Mouse (Mus musculus): Measurements from ENCODE around the gene Zbtb49.

The Zbtb49 gene

DNA sequence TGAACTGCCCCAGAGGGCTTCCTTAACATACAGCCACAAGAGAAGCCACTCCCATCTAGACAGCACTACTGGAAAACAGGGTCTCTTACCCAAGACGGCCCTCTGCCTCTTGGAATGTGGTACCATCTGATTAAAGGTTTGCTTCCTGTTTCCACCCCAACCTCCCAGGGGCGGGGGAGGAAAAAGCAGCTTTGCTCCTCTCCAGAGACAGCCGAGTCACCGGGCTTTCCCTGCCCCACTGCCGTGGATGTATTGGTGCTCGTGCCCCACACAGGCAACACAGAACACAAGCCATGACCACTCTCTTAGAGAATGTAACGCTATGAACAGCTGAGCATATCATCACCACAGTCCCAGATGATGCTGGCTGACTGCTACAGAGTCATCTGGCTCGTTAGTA, 11.3 kb downstream of the Zbtb49 start:
- H3K4me3 ChIP-seq (replicated peaks; ENCODE audit: low read length), result no peak overlapping the region
- peaks cover 26% of the 10 kb centered on the region for H3K4me1 ChIP-seq (replicated peaks; ENCODE audit: low read depth, low read length)
- TF ChIP-seq CTCF (conservative IDR thresholded peaks at IDR 0.05; ENCODE audit: low read length) (no peak), NANOG (IDR thresholded peaks at IDR 0.05; ENCODE audit: borderline replicate concordance, low read length) (no peak), POU5F1 (IDR thresholded peaks at IDR 0.05; ENCODE audit: borderline replicate concordance, low read length) (no peak)
- H3K27me3 ChIP-seq (ENCODE audit: insufficient read depth, low read length), result no peaks in the 10 kb centered on the region
- no peaks in the 10 kb centered on the region for H3K9me3 ChIP-seq (ENCODE audit: low read length)
- H3K36me3 ChIP-seq (ENCODE audit: insufficient read depth, low read length), result peaks cover 76% of the 10 kb centered on the region

DNA sequence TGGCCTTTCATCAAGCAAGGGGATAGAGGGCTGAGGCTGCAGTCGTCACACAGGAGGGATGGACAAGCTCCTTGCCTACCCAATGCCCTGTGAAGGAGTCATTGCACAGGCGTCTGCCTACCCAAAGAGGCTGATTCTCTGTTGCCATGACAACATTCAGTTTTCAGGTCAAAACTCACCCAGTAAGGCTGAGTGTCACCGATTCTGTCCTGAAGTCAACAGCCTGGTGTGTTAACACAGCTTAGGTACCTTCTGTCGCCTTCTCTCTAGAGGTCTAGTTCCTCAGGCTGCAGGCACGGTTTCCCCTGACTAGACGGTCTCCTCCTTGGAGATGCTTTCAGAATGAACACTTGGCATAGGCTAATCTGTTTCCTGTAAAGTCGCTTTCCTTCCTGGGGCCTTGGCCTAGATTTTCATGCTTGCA, 14.9 kb downstream of the Zbtb49 start:
- Histone ChIP-seq H3K4me1 (replicated peaks; ENCODE audit: low read depth, low read length) (peaks cover 24% of the 10 kb centered on the region), H3K4me3 (replicated peaks; ENCODE audit: low read length) (no peak overlapping the region), H3K27me3 (ENCODE audit: insufficient read depth, low read length) (no peaks in the 10 kb centered on the region), H3K36me3 (ENCODE audit: insufficient read depth, low read length) (peaks cover 77% of the 10 kb centered on the region), H3K9me3 (ENCODE audit: low read length) (no peaks in the 10 kb centered on the region)
- TF ChIP-seq CTCF (conservative IDR thresholded peaks at IDR 0.05; ENCODE audit: low read length) (no peak), NANOG (IDR thresholded peaks at IDR 0.05; ENCODE audit: borderline replicate concordance, low read length) (no peak), POU5F1 (IDR thresholded peaks at IDR 0.05; ENCODE audit: borderline replicate concordance, low read length) (no peak)

DNA sequence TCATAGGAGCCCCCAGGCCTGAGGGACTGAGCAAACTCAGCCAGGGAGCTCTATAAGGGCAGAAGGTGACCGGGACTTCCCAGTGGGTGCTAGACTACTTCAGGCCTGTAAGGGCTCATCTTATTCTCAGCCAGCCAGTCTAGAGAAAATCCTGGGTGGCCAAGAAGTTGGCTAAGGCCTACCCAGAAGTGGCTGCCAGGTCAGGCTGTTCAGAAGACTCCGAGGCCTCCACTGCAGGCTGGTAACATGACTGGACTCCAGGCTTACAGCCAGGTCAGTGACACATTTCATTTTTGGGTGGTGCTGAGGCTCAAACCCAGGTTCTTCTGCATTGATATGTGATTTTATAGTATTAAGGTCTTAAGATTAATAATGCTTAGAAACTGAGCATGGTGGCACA, 20.6 kb downstream of the Zbtb49 start:
- Histone ChIP-seq H3K4me3 (replicated peaks; ENCODE audit: low read length) (no peak overlapping the region), H3K9me3 (ENCODE audit: low read length) (no peaks in the 10 kb centered on the region), H3K27me3 (ENCODE audit: insufficient read depth, low read length) (no peaks in the 10 kb centered on the region), H3K36me3 (ENCODE audit: insufficient read depth, low read length) (peaks cover 49% of the 10 kb centered on the region), H3K4me1 (replicated peaks; ENCODE audit: low read depth, low read length) (0 out of 2 replicates have a peak, but pooled peaks cover 7% of the 10 kb centered on the region)
- TF ChIP-seq NANOG (IDR thresholded peaks at IDR 0.05; ENCODE audit: borderline replicate concordance, low read length) (no peak), POU5F1 (IDR thresholded peaks at IDR 0.05; ENCODE audit: borderline replicate concordance, low read length) (no peak)

DNA sequence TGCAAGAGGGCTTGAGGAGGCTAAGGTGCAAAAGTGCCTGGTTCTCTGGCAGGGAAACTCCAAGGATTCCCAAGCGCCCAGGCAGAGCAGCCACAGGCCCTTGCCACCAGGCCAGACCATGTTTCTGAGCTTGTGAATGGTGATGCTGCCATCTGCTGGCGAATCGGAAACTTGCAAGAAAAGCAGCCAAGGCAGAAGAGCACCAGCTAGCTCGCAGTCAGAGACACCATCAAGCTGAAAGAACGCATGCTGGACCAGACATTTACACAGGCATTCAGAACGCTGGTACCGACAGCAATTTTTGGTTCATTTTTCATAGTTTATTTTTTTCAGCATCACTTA, 22.8 kb downstream of the Zbtb49 start:
- Histone ChIP-seq H3K4me3 (replicated peaks; ENCODE audit: low read length) (no peak overlapping the region), H3K27me3 (ENCODE audit: insufficient read depth, low read length) (0 out of 2 replicates have a peak, but pooled peaks cover 2% of the 10 kb centered on the region), H3K9me3 (ENCODE audit: low read length) (no peaks in the 10 kb centered on the region), H3K4me1 (replicated peaks; ENCODE audit: low read depth, low read length) (0 out of 2 replicates have a peak, but pooled peaks cover 3% of the 10 kb centered on the region), H3K36me3 (ENCODE audit: insufficient read depth, low read length) (peaks cover 27% of the 10 kb centered on the region)
- TF ChIP-seq POU5F1 (IDR thresholded peaks at IDR 0.05; ENCODE audit: borderline replicate concordance, low read length) (no peak), CTCF (conservative IDR thresholded peaks at IDR 0.05; ENCODE audit: low read length) (peak; percentile 70)

DNA sequence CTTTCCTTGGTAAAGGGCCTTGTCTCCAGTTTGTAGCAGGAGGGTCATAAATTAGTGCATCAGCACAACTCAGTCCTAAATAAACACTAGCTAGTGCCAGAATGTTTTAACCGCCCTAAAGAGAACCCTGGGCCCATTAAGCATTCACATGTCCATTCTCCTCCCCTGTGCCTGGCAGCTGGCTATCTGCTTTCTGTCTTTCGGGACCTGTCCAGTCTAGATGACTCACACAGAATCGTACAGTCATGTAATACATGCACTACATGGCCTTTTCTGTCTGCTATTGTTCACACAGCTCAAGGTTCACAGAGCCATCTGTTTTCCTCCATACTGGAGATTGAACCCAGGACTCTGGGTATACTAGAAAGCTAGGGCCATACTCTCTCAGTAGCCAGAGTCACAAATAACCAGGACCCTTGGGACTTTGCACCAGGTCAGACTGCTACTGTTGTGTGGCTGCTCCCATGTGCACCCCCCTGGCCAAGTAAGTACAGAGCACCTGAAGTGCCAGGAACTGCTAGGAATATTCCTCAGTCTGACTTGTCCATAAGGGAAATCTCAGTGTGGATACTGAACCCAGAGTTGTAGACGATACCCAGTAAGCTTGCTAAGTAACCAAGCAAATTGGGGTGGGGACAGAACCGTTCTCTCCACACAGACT, 23.3 kb downstream of the Zbtb49 start:
- no peaks in the 10 kb centered on the region for H3K9me3 ChIP-seq (ENCODE audit: low read length)
- H3K36me3 ChIP-seq (ENCODE audit: insufficient read depth, low read length), result peaks cover 22% of the 10 kb centered on the region
- no peak overlapping the region for H3K4me3 ChIP-seq (replicated peaks; ENCODE audit: low read length)
- 0 out of 2 replicates have a peak, but pooled peaks cover 3% of the 10 kb centered on the region for H3K4me1 ChIP-seq (replicated peaks; ENCODE audit: low read depth, low read length)
- 0 out of 2 replicates have a peak, but pooled peaks cover 2% of the 10 kb centered on the region for H3K27me3 ChIP-seq (ENCODE audit: insufficient read depth, low read length)
- TF ChIP-seq CTCF (conservative IDR thresholded peaks at IDR 0.05; ENCODE audit: low read length), result no peak
- no peak for TF ChIP-seq POU5F1 (IDR thresholded peaks at IDR 0.05; ENCODE audit: borderline replicate concordance, low read length)
- no peak for TF ChIP-seq NANOG (IDR thresholded peaks at IDR 0.05; ENCODE audit: borderline replicate concordance, low read length)

DNA sequence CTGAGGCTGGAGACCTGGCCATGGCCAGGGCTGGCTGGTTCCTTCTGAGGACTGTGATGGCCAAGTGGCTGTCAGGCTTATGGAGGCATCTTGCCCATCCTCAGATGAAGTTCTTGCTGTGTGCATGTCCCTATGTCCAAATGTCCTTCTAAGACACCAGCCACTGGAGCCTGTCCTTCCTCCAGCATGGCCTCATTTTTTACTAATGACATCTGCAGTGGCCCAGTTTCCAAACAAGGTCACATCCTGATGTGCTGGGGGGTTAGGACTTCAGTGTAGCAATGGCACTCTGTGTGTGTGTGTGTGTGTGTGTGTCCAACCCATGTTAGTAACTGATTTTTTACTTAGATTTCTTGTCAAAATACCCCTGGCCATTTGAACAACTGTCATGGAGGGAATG, 24.3 kb downstream of the Zbtb49 start:
- no peak overlapping the region for H3K4me3 ChIP-seq (replicated peaks; ENCODE audit: low read length)
- 0 out of 2 replicates have a peak, but pooled peaks cover 2% of the 10 kb centered on the region for H3K4me1 ChIP-seq (replicated peaks; ENCODE audit: low read depth, low read length)
- peaks cover 12% of the 10 kb centered on the region for H3K36me3 ChIP-seq (ENCODE audit: insufficient read depth, low read length)
- H3K9me3 ChIP-seq (ENCODE audit: low read length), result no peaks in the 10 kb centered on the region
- TF ChIP-seq NANOG (IDR thresholded peaks at IDR 0.05; ENCODE audit: borderline replicate concordance, low read length) (no peak), POU5F1 (IDR thresholded peaks at IDR 0.05; ENCODE audit: borderline replicate concordance, low read length) (no peak), CTCF (conservative IDR thresholded peaks at IDR 0.05; ENCODE audit: low read length) (no peak)
- 0 out of 2 replicates have a peak, but pooled peaks cover 2% of the 10 kb centered on the region for H3K27me3 ChIP-seq (ENCODE audit: insufficient read depth, low read length)

DNA sequence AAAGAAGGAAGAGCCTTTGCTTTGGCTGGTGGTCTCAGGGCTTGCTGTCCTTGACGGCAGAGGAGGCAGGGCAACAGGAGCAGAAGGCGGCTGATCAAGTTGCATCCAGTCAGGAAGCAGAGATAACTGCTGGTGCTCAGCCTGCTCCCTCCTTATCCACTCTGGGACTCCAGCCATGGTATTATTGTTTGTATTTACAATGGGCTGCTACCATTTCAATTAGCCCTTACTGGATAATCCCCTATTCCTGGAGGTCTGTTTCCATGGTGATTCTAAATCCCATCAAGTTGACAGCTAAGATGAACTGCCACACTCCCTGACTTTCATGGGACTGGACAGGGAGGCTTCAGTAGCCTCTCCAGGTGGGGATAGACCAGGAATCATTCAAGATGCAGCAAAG, 25.3 kb downstream of the Zbtb49 start:
- Histone ChIP-seq H3K4me1 (replicated peaks; ENCODE audit: low read depth, low read length) (no peaks in the 10 kb centered on the region), H3K36me3 (ENCODE audit: insufficient read depth, low read length) (peaks cover 4% of the 10 kb centered on the region; the same call in 1 of the 2 replicates), H3K9me3 (ENCODE audit: low read length) (no peaks in the 10 kb centered on the region), H3K27me3 (ENCODE audit: insufficient read depth, low read length) (0 out of 2 replicates have a peak, but pooled peaks cover 2% of the 10 kb centered on the region), H3K4me3 (replicated peaks; ENCODE audit: low read length) (no peak overlapping the region)
- no peak for TF ChIP-seq CTCF (conservative IDR thresholded peaks at IDR 0.05; ENCODE audit: low read length)
- TF ChIP-seq NANOG (IDR thresholded peaks at IDR 0.05; ENCODE audit: borderline replicate concordance, low read length), result no peak
- no peak for TF ChIP-seq POU5F1 (IDR thresholded peaks at IDR 0.05; ENCODE audit: borderline replicate concordance, low read length)

DNA sequence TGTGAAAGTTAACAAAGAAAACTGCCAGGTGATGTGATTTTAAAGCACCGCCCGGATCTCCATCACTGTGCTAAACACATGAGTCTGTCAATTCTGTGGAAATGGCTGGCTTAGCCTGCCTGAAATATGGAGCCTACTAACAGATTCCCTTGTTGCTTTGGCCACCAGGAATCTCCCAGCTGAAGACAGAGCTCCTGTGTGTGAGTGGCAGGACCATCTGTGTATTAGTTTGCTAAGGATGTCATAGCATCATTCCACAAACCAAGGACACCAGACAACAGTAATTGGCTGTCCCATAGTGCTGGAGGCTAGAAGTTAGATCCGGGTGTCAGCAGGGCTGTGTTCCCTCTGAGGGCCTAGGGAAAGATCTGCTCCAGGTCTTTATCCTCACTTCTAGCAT, 29.4 kb downstream of the Zbtb49 start:
- Histone ChIP-seq H3K9me3 (ENCODE audit: low read length) (peaks cover 3% of the 10 kb centered on the region; the same call in 1 of the 2 replicates), H3K4me1 (replicated peaks; ENCODE audit: low read depth, low read length) (no peaks in the 10 kb centered on the region), H3K27me3 (ENCODE audit: insufficient read depth, low read length) (0 out of 2 replicates have a peak, but pooled peaks cover 2% of the 10 kb centered on the region), H3K36me3 (ENCODE audit: insufficient read depth, low read length) (no peaks in the 10 kb centered on the region), H3K4me3 (replicated peaks; ENCODE audit: low read length) (no peak overlapping the region)
- TF ChIP-seq NANOG (IDR thresholded peaks at IDR 0.05; ENCODE audit: borderline replicate concordance, low read length), result no peak
- no peak for TF ChIP-seq CTCF (conservative IDR thresholded peaks at IDR 0.05; ENCODE audit: low read length)
- TF ChIP-seq POU5F1 (IDR thresholded peaks at IDR 0.05; ENCODE audit: borderline replicate concordance, low read length), result no peak

DNA sequence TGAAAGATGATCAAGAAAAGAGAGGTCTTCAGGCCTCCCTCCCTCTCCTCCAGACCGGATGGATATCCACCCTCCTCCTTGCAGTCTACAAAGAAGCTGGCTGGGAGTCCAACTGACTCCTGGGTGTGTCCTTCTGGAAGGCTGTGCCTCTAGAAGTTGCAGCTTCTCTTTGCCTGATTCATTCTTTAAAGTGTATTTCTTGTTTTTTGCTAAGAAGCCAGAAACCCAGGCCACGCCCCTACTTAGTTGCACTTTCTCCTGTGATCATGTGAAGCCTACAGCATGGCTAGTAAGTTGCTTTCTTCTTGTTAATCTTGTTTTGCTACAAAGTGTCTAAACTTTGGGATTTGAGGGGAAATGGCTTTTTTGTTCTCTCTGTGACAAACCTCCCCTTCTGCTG, 33.3 kb downstream of the Zbtb49 start:
- H3K27me3 ChIP-seq (ENCODE audit: insufficient read depth, low read length), result no peaks in the 10 kb centered on the region
- H3K9me3 ChIP-seq (ENCODE audit: low read length), result peaks cover 3% of the 10 kb centered on the region; the same call in 1 of the 2 replicates
- no peaks in the 10 kb centered on the region for H3K4me1 ChIP-seq (replicated peaks; ENCODE audit: low read depth, low read length)
- TF ChIP-seq CTCF (conservative IDR thresholded peaks at IDR 0.05; ENCODE audit: low read length) (no peak), NANOG (IDR thresholded peaks at IDR 0.05; ENCODE audit: borderline replicate concordance, low read length) (no peak), POU5F1 (IDR thresholded peaks at IDR 0.05; ENCODE audit: borderline replicate concordance, low read length) (no peak)
- no peaks in the 10 kb centered on the region for H3K36me3 ChIP-seq (ENCODE audit: insufficient read depth, low read length)
- H3K4me3 ChIP-seq (replicated peaks; ENCODE audit: low read length), result no peak overlapping the region
